Mouse (Mus musculus) lung, postnatal 0 days (tissue): ENCODE results near the gene Ehbp1l1. TPM values are rescaled to one million over a fixed set of nuclear protein-coding genes. Genes with fewer than 3 reads are reported as not detected.

ENCODE experiments used
- ATAC-seq: fragments of 200-750 bp; cut with Nextera tagmentation; 2 replicates; pipeline ENCODE4 v1.8.0; 2017; ENCODE audit warnings: moderate library complexity
- DNase-seq: peaks from one replicate; pipeline ENCODE4 v3.0.0-alpha.2; 2016; ENCODE audit warnings: low spot score
- H3K27ac ChIP-seq: fragments of 300-500 bp; sonication (generic); 2 replicates; pipeline ENCODE4 v1.5.1; 2014; ENCODE audit warnings: antibody characterized with exemption, mild to moderate bottlenecking, low read length, mixed read lengths
- H3K27me3 ChIP-seq: fragments of 300-500 bp; sonication (generic); replicated peaks from 2 replicates; pipeline ENCODE4 v1.6.1; 2014; ENCODE audit warnings: low read length, mixed read lengths; ENCODE audit not compliant: insufficient read depth
- H3K36me3 ChIP-seq: fragments of 300-500 bp; sonication (generic); 2 replicates; pipeline ENCODE4 v1.6.1; 2014; ENCODE audit warnings: low read length, mixed read lengths; ENCODE audit not compliant: insufficient read depth
- H3K4me1 ChIP-seq: fragments of 300-500 bp; sonication (generic); 2 replicates; pipeline ENCODE4 v1.6.1; 2014; ENCODE audit warnings: antibody characterized with exemption, low read depth, low read length, mixed read lengths; ENCODE audit not compliant: insufficient read depth
- H3K4me2 ChIP-seq: fragments of 300-500 bp; sonication (generic); replicated peaks from 2 replicates; pipeline ENCODE4 v1.6.1; 2014; ENCODE audit warnings: low read depth, mild to moderate bottlenecking, low read length, moderate library complexity, mixed read lengths
- H3K4me3 ChIP-seq: fragments of 300-500 bp; sonication (generic); 2 replicates; pipeline ENCODE4 v1.5.1; 2014; ENCODE audit warnings: low read depth, low read length
- H3K9ac ChIP-seq: fragments of 300-500 bp; sonication (generic); replicated peaks from 2 replicates; pipeline ENCODE4 v1.6.1; 2014; ENCODE audit warnings: low read depth, mild to moderate bottlenecking
- H3K9me3 ChIP-seq: fragments of 300-500 bp; sonication (generic); 2 replicates; pipeline ENCODE4 v1.6.1; 2016; ENCODE audit warnings: low read length, mixed read lengths
- CTCF ChIP-seq: IDR thresholded peaks from 2 replicates; pipeline ENCODE4 v1.5.1; 2016; ENCODE audit warnings: antibody characterized with exemption, mild to moderate bottlenecking
- EP300 ChIP-seq: IDR thresholded peaks from 2 replicates; pipeline ENCODE4 v1.6.1; 2016; ENCODE audit warnings: antibody characterized with exemption, mild to moderate bottlenecking, control low read depth
- WGBS: fragments of 180-500 bp; shearing (Covaris S2); extraction: QIAGEN DNeasy Blood & Tissue Kit; methylation state at CpG from one replicate; pipeline ENCODE4 v1.1.7; 2014; 5-methylcytosine and 5-hydroxymethylcytosine counted together
- polyA plus RNA-seq: library from polyadenylated mRNA; unstranded; fragments of >200 nt; fragmentation: Nextera tagmentation; extraction: Ambion mirVana; gene quantifications from 2 replicates; pipeline ENCODE4 v1.2.1, GENCODE M21; 2015

The Ehbp1l1 gene
- polyA plus RNA-seq, 1 experiment from 2014 or later: 19.3 TPM

DNA sequence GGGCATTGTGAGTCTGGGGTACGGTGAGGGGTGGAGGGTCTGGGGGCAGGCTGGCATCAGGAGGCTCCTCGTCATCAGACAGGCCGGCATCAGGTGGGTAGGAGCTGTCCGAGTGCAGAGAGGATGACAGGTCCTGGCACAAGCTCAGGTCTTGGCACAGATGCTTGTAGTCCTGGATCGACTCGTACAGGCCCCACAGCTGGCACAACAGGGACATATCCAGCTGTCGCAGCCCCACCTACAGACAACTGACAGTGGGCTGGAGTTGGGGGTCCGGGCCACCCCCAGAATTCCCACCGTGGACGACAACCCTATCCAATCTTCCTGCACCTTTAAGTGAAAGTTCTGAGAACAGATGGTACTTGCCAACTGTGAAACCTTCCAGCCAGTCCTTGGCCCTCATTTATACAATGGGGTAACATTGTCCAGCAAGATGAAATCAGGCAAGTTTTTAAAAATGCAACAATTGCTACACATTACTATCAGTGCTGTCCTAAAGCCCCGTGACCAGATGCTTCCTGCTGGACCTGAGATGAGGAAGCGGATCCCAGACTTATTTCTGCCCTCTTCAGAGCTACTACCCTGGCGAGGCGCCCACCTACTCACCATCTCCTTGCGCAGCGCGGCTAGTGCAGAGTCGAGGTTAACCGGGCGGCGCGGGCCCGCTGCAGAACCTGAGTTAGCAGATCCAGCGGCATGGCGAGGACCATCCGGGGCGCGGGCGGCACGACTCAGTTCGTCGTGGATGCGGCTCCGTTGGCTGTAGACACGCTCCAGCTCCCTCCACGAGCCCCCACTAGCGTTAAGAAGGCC, 2.7 kb upstream of the Ehbp1l1 start:
- DNase-seq: peak; percentile 65

DNA sequence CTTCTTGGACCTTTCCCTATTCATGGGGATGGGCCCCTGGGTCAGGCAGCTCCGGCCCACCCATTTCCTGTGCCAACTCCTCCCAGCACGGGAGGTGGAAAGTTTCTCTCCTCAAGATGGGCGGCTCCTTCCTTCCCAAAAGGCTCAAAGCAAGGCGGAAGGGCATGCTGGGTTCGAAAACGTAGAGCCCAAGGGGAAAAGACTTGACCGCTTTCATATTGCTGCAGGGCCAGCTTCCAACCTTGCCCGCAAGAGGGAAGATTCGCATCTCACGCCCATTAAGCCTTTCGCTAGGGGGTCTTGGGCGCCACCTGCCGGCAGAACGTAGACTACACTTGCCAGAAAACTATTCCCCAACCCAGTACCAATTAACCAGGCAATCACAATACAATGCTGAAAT, 1.6 kb upstream of the Ehbp1l1 start:
- peak overlapping the region; percentile 90 for H3K4me2 ChIP-seq
- no peaks in the 10 kb centered on the region for H3K9me3 ChIP-seq
- TF ChIP-seq CTCF (peak; percentile 99), EP300 (peak; percentile 89)
- DNase-seq: peak; percentile 93
- H3K4me1 ChIP-seq: peaks cover 45% of the 10 kb centered on the region
- H3K9ac ChIP-seq: no peak overlapping the region; the same call in 1 of the 2 replicates
- no peaks in the 10 kb centered on the region for H3K36me3 ChIP-seq
- H3K4me3 ChIP-seq: peak overlapping the region; percentile 92
- H3K27ac ChIP-seq: peak overlapping the region; percentile 84
- ATAC-seq: peak; percentile 10
- 2% methylated on average over 14 of the region's 14 CpGs for WGBS
- H3K27me3 ChIP-seq: no peaks in the 10 kb centered on the region

More for the DNA sequence above, 2.7 kb upstream of the Ehbp1l1 start:
- Histone ChIP-seq H3K9ac (peak overlapping the region; percentile 91), H3K27me3 (no peaks in the 10 kb centered on the region), H3K4me2 (peak overlapping the region; percentile 90), H3K4me3 (peak overlapping the region; percentile 92), H3K27ac (peak overlapping the region; percentile 91), H3K9me3 (no peaks in the 10 kb centered on the region), H3K36me3 (no peaks in the 10 kb centered on the region), H3K4me1 (peaks cover 45% of the 10 kb centered on the region)
- no peak for TF ChIP-seq CTCF
- peak; percentile 8 for ATAC-seq
- WGBS: 7% methylated on average over 37 of the region's 37 CpGs

DNA sequence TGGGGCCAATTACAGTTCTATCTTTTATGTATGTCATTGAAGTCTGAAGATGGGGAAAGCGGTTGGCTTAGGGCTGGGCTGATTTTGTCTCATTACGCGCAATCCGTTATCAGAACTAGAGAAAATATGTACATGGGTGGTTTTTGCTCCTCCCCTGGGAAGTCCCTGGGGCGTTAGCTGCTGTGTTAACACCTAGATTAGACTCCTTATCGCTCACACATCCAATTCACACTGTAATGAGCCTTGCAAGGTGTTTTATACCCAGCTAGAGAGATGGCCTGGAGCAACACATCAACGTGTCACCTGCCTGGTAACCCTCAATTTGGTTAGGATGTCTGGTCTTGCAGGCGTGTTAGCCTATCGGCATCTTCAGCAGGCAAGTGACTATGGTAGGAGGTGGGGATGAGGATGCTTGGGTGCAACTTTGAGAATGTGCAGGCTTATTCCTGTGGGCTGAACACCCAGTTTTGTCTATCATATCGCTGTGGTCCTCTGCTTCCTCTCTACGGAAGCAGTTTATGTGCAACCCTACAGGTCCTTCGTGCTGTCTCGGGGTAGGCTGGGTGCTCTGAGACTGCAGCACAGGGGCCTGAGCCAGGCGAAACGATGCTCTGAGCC, 953 bp upstream of the Ehbp1l1 start:
- Histone ChIP-seq H3K9me3 (no peaks in the 10 kb centered on the region), H3K9ac (no peak overlapping the region), H3K4me2 (peak overlapping the region; percentile 90), H3K36me3 (no peaks in the 10 kb centered on the region), H3K4me3 (peak overlapping the region; percentile 92), H3K27ac (peak overlapping the region; percentile 84), H3K27me3 (no peaks in the 10 kb centered on the region), H3K4me1 (peaks cover 45% of the 10 kb centered on the region)
- DNase-seq (no peak), ATAC-seq (no peak)
- WGBS: 62% methylated on average over 15 of the region's 15 CpGs
- no peak for TF ChIP-seq CTCF
- no peak for TF ChIP-seq EP300

DNA sequence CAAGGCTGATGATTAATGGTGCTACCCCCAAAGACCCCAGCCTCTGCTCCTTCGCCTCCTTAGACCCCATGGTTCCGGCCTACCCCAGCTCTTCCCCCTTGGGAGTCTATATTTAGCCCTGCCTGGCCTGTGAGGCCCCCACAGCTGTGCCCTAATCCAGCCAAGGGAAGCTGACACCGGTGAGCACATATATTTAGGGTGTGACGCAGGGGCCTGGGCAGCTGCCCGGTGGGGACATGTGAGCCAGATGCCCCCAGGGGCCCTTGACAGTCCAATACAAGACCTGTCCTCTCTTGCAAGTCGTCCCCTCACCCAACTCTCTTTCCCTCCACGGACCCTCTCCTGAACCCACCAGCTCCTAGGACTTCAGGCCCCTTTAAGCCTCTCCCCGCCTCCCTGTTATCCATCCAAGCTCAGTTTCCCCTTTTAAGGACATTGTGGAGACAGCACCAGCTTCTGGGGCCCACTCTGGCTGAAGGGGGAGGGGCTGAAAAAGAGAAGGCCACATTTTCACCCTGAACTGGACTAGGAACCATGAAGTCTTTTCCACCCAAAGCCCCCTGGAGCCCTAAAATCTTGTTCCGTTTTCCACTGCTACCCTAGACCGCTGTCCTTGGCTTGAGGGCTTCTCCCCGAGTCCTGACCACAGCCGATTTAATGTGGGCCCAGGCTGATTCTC, 949 bp downstream of the Ehbp1l1 start:
- Histone ChIP-seq H3K4me1 (peaks cover 39% of the 10 kb centered on the region), H3K9me3 (no peaks in the 10 kb centered on the region)
- DNase-seq: peak; percentile 53

DNA sequence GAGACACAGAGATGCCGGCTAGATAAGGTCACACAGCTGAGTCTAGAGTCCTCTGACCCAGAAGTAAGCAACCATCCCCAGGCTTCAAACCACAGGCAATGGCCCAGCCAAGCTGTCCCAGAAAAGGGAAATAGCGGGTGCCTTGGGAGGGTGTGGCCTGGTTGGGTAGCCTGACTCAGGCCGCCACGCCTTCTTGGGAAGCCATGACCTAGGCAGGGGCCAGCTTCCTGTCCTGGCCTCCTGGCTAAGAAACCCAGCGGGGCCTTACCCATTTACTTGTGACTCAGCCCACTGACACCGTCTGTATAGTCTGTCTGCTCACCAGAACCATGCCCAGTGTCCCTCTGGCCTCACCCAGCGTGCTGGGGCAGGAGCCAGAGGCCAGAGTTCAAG, 1.6 kb downstream of the Ehbp1l1 start:
- H3K27ac ChIP-seq: peak overlapping the region; percentile 84
- 36% methylated on average over 7 of the region's 7 CpGs for WGBS
- peak overlapping the region; percentile 71 for H3K4me2 ChIP-seq
- peaks cover 16% of the 10 kb centered on the region; the same call in 1 of the 2 replicates for H3K36me3 ChIP-seq
- ATAC-seq (peak; percentile 62), DNase-seq (peak; percentile 88)
- H3K9ac ChIP-seq: peak overlapping the region; percentile 66
- H3K9me3 ChIP-seq: no peaks in the 10 kb centered on the region
- H3K27me3 ChIP-seq: no peaks in the 10 kb centered on the region
- peaks cover 36% of the 10 kb centered on the region for H3K4me1 ChIP-seq
- peak overlapping the region; percentile 56 for H3K4me3 ChIP-seq
- TF ChIP-seq CTCF (no peak), EP300 (no peak)

More for the DNA sequence above, 949 bp downstream of the Ehbp1l1 start:
- Histone ChIP-seq H3K27ac (peak overlapping the region; percentile 84), H3K9ac (peak overlapping the region; percentile 66), H3K27me3 (no peaks in the 10 kb centered on the region), H3K4me2 (peak overlapping the region; percentile 71), H3K4me3 (peak overlapping the region; percentile 56), H3K36me3 (peaks cover 13% of the 10 kb centered on the region; the same call in 1 of the 2 replicates)
- no peak for TF ChIP-seq EP300
- TF ChIP-seq CTCF: no peak
- WGBS: 52% methylated on average over 12 of the region's 12 CpGs
- ATAC-seq: 0 out of 2 replicates have a peak, but pooled peaks have one; percentile 14
